Mouse (Mus musculus) lung, adult 18-20 months (tissue): Measurements from ENCODE around the gene Sorbs1.
A peak's percentile ranks its signal among the peaks of the same experiment; 100 is the strongest.

Source experiments
- DNase-seq, 2 experiments: peaks; one replicate each; pipeline ENCODE4 v3.0.0; 2022; ENCODE audit warnings: mixed read lengths in 2 of 2

The Sorbs1 gene

DNA sequence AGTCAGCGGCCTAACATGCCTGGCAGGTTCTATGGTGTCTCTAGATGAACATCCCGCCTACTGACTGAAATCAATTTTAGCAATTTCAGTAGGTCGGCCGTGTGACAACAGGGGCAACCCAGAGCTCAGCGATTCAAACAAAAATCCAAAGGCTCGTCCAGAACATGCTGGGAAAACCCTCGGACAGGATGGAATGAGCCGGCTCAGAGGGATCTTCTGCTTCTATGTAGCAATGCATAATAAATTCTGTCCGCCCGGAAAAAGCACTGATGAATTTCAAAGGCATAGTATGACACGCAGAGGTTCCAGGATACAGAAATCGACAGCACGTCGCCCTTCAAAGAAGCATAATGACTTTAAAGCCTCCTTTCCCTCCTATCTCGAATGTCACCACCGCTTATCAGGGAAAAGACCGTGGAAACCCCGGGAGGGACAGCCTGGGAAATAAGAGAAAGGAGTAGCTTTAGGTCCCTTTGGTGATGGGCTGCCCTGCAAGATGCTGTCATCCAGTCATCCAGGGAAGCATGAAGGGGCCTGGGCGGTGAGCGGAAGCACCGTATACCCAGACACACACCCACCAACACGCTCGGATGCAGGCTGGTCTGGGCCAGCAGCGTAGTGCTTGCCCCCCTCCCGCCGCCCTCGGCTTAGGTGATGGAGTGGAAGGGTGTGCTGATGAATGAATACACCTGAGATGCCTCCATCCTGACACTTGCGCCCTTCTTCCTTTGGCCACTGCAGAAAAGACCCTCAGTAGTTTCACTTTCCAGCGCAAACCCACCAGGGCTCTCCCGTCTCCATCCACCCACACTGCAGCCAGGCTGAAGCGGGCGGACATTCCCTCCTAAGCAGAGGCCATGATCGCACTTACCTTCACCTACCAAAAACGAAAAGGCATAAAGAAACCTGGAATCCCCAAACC is 818 bp downstream of the Sorbs1 start:
- peak in 1 of 2 experiments; percentile 48 for DNase-seq

DNA sequence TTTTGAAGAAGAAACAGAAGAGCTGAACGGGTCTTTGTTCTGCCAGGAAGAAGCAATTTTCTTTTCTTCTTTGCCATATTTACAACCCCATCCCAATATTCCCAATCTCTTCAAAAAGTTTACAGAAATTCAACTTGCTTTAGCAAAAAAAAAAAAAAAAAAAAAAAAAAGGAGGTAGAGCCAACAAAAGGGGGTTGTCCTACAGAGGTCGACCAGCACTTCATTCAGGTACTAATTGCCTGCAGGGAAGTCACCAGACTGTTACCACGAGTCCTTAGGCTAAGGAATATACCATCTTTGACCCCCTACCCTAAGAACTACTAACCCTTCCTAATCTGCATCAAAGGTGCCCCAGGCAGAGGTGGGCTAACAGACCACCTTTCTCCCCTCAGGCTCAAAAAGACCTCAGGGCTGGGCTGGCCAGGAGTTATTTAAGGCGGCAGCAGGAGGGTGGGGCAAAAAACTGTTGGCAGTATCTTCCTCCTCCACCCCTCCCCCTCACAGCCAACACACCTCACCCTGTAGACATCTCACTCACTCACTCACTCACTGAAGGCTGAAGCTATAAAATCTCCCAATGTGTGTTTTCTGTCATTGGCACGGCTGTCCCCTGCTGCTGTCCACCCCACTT is 1.8 kb downstream of the Sorbs1 start:
- peak in 1 of 2 experiments; percentile 42 for DNase-seq

DNA sequence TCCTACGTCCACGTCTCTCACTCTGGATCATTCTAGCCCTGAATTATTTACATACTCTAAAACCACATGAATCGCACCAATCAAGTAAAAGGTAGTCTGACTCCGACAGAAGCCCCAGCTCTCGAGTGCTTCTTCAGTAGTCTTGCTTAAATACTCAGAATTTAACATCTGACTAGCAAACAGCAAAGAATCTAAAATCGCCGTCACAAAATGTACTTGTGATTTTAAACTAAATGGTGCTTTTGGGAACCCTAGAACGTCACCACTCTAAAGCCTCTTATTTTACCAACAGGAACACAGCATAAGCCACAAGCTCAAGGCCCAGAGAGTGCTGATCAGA is 2.5 kb downstream of the Sorbs1 start:
- DNase-seq, result no peak

GRCm38 (mm10) chr19:40510387-40511099 is 3.0 kb downstream of the Sorbs1 start:
- DNase-seq, result no peak

DNA sequence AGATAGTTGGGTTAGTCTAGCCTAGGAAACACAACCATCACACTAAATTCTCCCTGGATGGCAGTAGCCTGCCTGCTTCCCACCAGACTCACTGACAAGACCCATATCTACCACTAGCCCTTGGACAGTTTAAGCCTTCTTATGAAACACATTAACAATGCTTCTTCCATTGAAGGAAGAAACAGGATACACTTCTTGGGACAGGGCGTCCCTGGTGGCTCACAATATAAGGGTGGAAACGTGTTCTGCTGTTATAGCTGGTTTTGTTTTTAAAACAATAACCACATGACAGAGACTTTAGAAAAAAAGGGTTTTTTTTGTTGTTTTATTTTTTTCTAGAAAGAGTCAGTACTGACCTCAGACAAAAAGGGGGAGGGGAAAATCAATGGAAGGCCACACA is 4.3 kb downstream of the Sorbs1 start:
- no peak for DNase-seq

DNA sequence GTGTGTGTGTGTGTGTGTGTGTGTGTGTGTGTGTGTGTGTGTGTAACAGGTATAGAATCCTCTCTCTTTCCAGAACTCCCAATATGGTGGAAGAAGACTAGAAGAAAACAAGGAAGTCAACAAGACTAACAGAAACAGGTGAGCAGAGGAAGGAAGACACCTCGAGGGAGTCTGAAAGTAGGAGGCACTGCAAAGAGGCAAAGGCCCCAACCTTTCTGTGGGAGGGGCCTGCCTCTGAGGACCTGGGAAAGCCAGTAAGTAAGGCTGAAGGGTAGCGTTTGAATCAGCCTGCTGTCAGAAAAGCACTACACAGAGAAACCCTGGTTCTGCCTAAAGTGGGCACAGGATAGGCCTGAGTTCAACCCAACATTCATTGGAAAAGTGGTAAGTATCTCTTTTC is 4.7 kb downstream of the Sorbs1 start:
- no peak for DNase-seq

- DNase-seq, result no peak
These were observed 6.6 kb downstream of the Sorbs1 start for GRCm38 (mm10) chr19:40506965-40507364.

DNA sequence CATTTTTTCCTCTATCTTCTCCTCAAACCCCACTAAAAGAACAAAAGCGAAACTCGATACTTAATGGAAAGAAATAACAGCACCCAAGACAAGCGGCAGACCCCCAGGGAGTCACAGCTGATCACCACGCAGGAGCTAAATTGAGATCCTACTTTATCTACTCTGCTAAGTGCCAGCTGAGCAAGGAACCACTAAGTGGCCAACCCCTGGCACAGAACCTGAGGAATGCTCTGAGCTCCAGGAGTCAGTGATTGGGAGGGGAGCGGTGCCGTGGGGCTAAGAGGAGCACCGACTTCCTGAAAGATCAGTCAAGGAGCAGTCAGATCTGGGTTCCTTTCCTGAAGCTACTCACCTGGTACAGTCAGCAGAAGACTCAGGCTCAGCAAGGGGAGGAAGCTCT is 9.2 kb downstream of the Sorbs1 start:
- DNase-seq, result peak; percentile 43 to 51

- DNase-seq, result no peak
These were observed 13.4 kb downstream of the Sorbs1 start for GRCm38 (mm10) chr19:40499940-40500737.

GRCm38 (mm10) chr19:40499141-40499540 is 14.4 kb downstream of the Sorbs1 start:
- peak; percentile 54 to 59 for DNase-seq

DNA sequence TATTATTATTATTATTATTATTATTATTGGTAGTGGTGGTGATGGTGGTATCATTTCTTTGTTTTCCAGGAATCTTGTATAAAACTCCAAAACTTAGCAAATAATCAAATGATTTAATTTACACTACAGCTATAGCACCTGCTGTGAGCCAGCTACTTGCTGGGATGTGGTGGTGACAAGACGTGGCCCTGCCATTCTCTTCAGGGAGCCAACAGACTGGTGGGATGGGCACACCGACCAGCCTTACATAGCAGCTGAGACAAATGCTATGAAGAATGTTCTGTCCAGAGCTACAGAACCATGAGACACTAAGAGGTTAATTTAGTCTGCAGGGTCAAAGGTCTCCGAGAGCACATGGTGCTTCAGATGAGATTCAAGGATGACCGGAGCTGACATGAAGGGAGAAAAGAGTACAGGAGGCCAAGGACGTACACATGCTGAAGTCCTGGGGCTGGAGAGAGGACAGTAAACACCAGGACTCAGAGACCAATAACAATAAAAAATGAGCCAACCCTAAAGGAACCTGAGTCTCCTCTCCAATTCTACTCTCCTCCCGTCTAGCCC is 15.3 kb downstream of the Sorbs1 start:
- no peak for DNase-seq

GRCm38 (mm10) chr19:40496509-40497267 is 16.9 kb downstream of the Sorbs1 start:
- DNase-seq, result peak; percentile 51 to 71

- no peak for DNase-seq
These were observed 17.5 kb downstream of the Sorbs1 start for GRCm38 (mm10) chr19:40496071-40496470.

GRCm38 (mm10) chr19:40492902-40493301 is 20.7 kb downstream of the Sorbs1 start:
- DNase-seq, result peak in 1 of 2 experiments; percentile 31

- no peak for DNase-seq
These were observed 22.1 kb downstream of the Sorbs1 start for GRCm38 (mm10) chr19:40491442-40491841.

DNA sequence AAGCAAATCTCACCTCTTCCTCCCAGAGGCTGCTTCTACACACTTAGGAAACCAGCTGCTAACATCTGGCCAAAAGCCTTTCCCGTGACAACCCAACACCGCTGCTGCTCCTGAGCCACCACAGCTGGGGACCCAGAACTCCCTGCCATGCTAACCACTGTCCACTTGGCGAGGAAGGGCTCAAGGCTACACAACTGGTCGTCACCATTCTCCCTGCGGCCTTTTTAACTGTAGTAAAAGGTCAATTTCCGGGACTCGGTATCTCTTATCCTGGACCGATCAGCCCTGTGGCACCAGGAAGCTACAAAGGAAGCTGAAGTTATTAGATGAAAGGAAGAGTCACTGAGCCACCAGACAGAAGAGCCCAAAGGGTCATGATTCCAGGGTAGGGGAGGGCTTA is 22.8 kb downstream of the Sorbs1 start:
- DNase-seq, result peak; percentile 19 to 55

DNA sequence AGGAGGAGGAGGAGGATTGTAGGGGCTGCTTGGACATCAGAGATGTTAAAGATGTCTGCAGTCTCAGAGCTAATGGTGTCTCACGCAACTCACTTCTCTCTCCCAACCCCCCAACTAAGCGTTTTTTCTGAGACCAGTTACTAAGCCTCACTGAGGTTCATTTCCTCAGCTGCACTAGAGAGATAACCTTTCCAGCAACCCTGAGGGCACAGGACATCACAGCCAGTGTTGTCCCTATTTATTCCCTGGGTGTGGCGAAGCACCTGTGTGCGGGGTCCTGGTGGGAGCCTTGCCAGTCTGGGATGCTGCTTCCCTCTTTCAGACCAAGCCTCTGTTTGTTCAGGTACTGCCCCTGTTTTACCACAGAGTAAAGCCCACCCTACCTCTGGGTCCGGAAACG is 23.9 kb downstream of the Sorbs1 start:
- DNase-seq, result no peak

DNA sequence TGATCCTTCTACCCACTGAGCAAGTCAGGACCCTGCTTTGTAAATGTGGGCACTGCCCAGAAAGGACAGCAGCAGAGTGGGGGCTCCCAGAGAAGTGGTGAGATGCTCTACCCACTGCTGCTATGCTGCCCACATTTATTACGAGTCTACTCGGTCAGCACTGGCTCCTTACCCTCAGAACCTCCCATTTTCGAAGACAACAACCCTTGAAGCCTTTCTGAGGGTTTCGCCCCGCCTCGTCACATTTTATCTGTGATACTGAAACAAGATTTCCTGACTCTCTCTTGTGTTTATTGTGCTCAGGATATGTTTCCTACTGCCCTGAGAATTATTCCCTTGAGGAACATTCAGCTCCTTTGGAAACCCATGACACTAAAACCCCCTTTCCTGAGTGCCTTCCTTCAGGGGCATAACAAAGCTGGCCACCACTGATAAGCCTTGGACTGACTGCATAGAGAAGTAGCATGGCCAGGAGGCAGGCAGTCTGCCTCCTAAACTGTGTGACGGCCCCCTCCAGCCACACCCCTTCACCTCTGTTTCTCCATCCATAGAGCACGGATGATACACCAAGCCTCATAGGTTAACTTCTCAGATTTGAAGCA is 24.6 kb downstream of the Sorbs1 start:
- peak; percentile 42 to 65 for DNase-seq

- peak; percentile 78 to 81 for DNase-seq
These were observed 26.0 kb downstream of the Sorbs1 start for GRCm38 (mm10) chr19:40487561-40487960.

DNA sequence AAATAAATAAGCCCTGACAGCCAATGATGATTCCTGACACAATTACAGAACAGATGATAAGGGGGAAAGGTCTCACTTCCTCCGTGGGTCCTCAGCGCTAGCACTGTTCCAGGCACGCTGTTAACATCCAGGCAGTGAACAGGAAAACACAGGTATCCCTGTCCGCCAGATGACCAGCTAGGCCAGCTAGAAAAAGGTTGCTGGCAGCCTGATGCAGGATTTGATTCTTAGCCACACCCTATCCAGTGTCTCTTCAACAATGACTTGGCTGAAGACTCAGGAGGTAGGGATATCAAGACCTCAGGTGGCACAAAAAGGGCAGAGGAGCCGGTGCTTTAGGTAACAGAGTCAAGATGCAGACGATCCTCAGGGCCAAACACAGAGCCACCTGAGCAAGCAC is 32.5 kb downstream of the Sorbs1 start:
- no peak for DNase-seq

- DNase-seq, result peak; percentile 41 to 62
These were observed 35.4 kb downstream of the Sorbs1 start for GRCm38 (mm10) chr19:40478161-40478575.
